Mouse (Mus musculus) embryonic facial prominence, embryonic 12.5 days (tissue): ENCODE measurements at regions not wholly inside any gene's neighbourhood (a gene's known extent, or its start where the extent isn't known, plus 50 kb on each side); places are given as distances from the start of the nearest gene placed in this dataset.

ENCODE experiments used
- ATAC-seq: fragments of 200-750 bp; cut with Nextera tagmentation; 2 replicates; pipeline ENCODE4 v1.8.0; 2017; ENCODE audit not compliant: insufficient number of reproducible peaks, insufficient read depth, low FRiP score, low TSS enrichment
- H3K27ac ChIP-seq: fragments of 300-500 bp; sonication (generic); 2 replicates; pipeline ENCODE4 v1.5.1; 2016; ENCODE audit warnings: mild to moderate bottlenecking
- H3K27me3 ChIP-seq: fragments of 300-500 bp; sonication (generic); 2 replicates; pipeline ENCODE4 v1.6.1; 2016; ENCODE audit warnings: mild to moderate bottlenecking, moderate library complexity
- H3K36me3 ChIP-seq: fragments of 300-500 bp; sonication (generic); 2 replicates; pipeline ENCODE4 v1.6.1; 2016; ENCODE audit warnings: mild to moderate bottlenecking
- H3K4me1 ChIP-seq: fragments of 300-500 bp; sonication (generic); 2 replicates; pipeline ENCODE4 v1.6.1; 2016
- H3K4me2 ChIP-seq: fragments of 300-500 bp; sonication (generic); replicated peaks from 2 replicates; pipeline ENCODE4 v1.6.1; 2016; ENCODE audit warnings: mild to moderate bottlenecking, moderate library complexity
- H3K4me3 ChIP-seq: fragments of 300-500 bp; sonication (generic); 2 replicates; pipeline ENCODE4 v1.5.1; 2016; ENCODE audit warnings: mild to moderate bottlenecking
- H3K9ac ChIP-seq: fragments of 300-500 bp; sonication (generic); 2 replicates; pipeline ENCODE4 v1.6.1; 2016; ENCODE audit warnings: mild to moderate bottlenecking, moderate library complexity
- H3K9me3 ChIP-seq: fragments of 300-500 bp; sonication (generic); 2 replicates; pipeline ENCODE4 v1.6.1; 2016; ENCODE audit warnings: mild to moderate bottlenecking, moderate library complexity
- WGBS: fragments of 180-500 bp; shearing (Covaris S2); methylation state at CpG from one replicate; pipeline ENCODE4 v1.1.7; 2016; 5-methylcytosine and 5-hydroxymethylcytosine counted together

- ATAC-seq = no peak
These were observed 205.5 kb upstream of the Hs6st1 start for GRCm38 (mm10) chr1:35862661-35863060.

GRCm38 (mm10) chr1:35864246-35864645 lies 204.0 kb upstream of the Hs6st1 start:
- Histone ChIP-seq H3K9me3 (no peaks in the 10 kb centered on the region), H3K4me1 (no peaks in the 10 kb centered on the region), H3K9ac (no peak overlapping the region), H3K4me3 (no peak overlapping the region), H3K27me3 (no peaks in the 10 kb centered on the region), H3K27ac (no peak overlapping the region), H3K4me2 (no peak overlapping the region), H3K36me3 (no peaks in the 10 kb centered on the region)
- ATAC-seq = no peak
- 84% methylated on average over 9 of the region's 9 CpGs for WGBS

More at GRCm38 (mm10) chr1:35862661-35863060, 205.5 kb upstream of the Hs6st1 start:
- H3K27ac ChIP-seq = no peak overlapping the region
- no peaks in the 10 kb centered on the region for H3K27me3 ChIP-seq
- no peak overlapping the region for H3K4me2 ChIP-seq
- H3K36me3 ChIP-seq = no peaks in the 10 kb centered on the region
- H3K4me1 ChIP-seq = no peaks in the 10 kb centered on the region
- no peak overlapping the region for H3K9ac ChIP-seq
- H3K9me3 ChIP-seq = no peaks in the 10 kb centered on the region
- 87% methylated on average over 2 of the region's 2 CpGs for WGBS
- no peak overlapping the region for H3K4me3 ChIP-seq

- H3K4me1 ChIP-seq = no peaks in the 10 kb centered on the region; the same call in 1 of the 2 replicates
- WGBS = 85% methylated on average over 6 of the region's 6 CpGs
- H3K4me3 ChIP-seq = no peak overlapping the region
- ATAC-seq = no peak
- H3K4me2 ChIP-seq = no peak overlapping the region
- H3K27ac ChIP-seq = no peak overlapping the region
- no peaks in the 10 kb centered on the region for H3K27me3 ChIP-seq
- no peak overlapping the region for H3K9ac ChIP-seq
- no peaks in the 10 kb centered on the region for H3K9me3 ChIP-seq
- H3K36me3 ChIP-seq = no peaks in the 10 kb centered on the region
These were observed 202.9 kb upstream of the Hs6st1 start for GRCm38 (mm10) chr1:35865263-35865662.

GRCm38 (mm10) chr1:35866643-35867042 lies 201.6 kb upstream of the Hs6st1 start:
- no peaks in the 10 kb centered on the region; the same call in 1 of the 2 replicates for H3K4me1 ChIP-seq
- H3K36me3 ChIP-seq = no peaks in the 10 kb centered on the region
- no peak for ATAC-seq
- H3K27ac ChIP-seq = no peak overlapping the region
- no peak overlapping the region for H3K4me2 ChIP-seq
- no peaks in the 10 kb centered on the region for H3K27me3 ChIP-seq
- no peak overlapping the region for H3K9ac ChIP-seq
- no peaks in the 10 kb centered on the region for H3K9me3 ChIP-seq
- no peak overlapping the region for H3K4me3 ChIP-seq
- WGBS = 86% methylated on average over 12 of the region's 12 CpGs

GRCm38 (mm10) chr1:35869381-35870143 lies 198.6 kb upstream of the Hs6st1 start:
- no peak overlapping the region for H3K27ac ChIP-seq

GRCm38 (mm10) chr1:35870144-35870827 lies 197.9 kb upstream of the Hs6st1 start:
- Histone ChIP-seq H3K4me2 (no peak overlapping the region), H3K4me1 (peaks cover 5% of the 10 kb centered on the region; the same call in 1 of the 2 replicates), H3K27me3 (no peaks in the 10 kb centered on the region), H3K9me3 (no peaks in the 10 kb centered on the region), H3K36me3 (no peaks in the 10 kb centered on the region), H3K27ac (no peak overlapping the region), H3K4me3 (no peak overlapping the region), H3K9ac (no peak overlapping the region)
- WGBS = 74% methylated on average over 9 of the region's 9 CpGs
- no peak for ATAC-seq

More at GRCm38 (mm10) chr1:35869381-35870143, 198.6 kb upstream of the Hs6st1 start:
- H3K36me3 ChIP-seq = no peaks in the 10 kb centered on the region
- no peaks in the 10 kb centered on the region for H3K9me3 ChIP-seq
- H3K27me3 ChIP-seq = no peaks in the 10 kb centered on the region
- H3K4me3 ChIP-seq = no peak overlapping the region
- H3K4me1 ChIP-seq = no peaks in the 10 kb centered on the region; the same call in 1 of the 2 replicates
- no peak overlapping the region for H3K9ac ChIP-seq
- ATAC-seq = peak; percentile 88
- H3K4me2 ChIP-seq = peak overlapping the region; percentile 27
- 40% methylated on average over 17 of the region's 17 CpGs for WGBS

- Histone ChIP-seq H3K9me3 (no peaks in the 10 kb centered on the region), H3K4me2 (no peak overlapping the region), H3K4me3 (no peak overlapping the region), H3K27ac (no peak overlapping the region), H3K9ac (no peak overlapping the region), H3K36me3 (no peaks in the 10 kb centered on the region), H3K4me1 (peaks cover 9% of the 10 kb centered on the region; the same call in 1 of the 2 replicates), H3K27me3 (no peaks in the 10 kb centered on the region)
- no peak for ATAC-seq
- 87% methylated on average over 2 of the region's 2 CpGs for WGBS
These were observed 195.2 kb upstream of the Hs6st1 start for GRCm38 (mm10) chr1:35873038-35873437.

GRCm38 (mm10) chr1:35875210-35875811 lies 192.9 kb upstream of the Hs6st1 start:
- 63% methylated on average over 11 of the region's 11 CpGs for WGBS

GRCm38 (mm10) chr1:35878426-35878825 lies 189.8 kb upstream of the Hs6st1 start:
- no peak overlapping the region for H3K4me3 ChIP-seq
- no peaks in the 10 kb centered on the region for H3K9me3 ChIP-seq
- H3K27me3 ChIP-seq = no peaks in the 10 kb centered on the region
- no peaks in the 10 kb centered on the region for H3K36me3 ChIP-seq
- no peak overlapping the region for H3K9ac ChIP-seq
- peaks cover 9% of the 10 kb centered on the region; the same call in 1 of the 2 replicates for H3K4me1 ChIP-seq
- ATAC-seq = no peak
- no peak overlapping the region for H3K4me2 ChIP-seq
- WGBS = 86% methylated on average over 4 of the region's 4 CpGs
- H3K27ac ChIP-seq = no peak overlapping the region

More at GRCm38 (mm10) chr1:35875210-35875811, 192.9 kb upstream of the Hs6st1 start:
- no peaks in the 10 kb centered on the region for H3K27me3 ChIP-seq
- no peaks in the 10 kb centered on the region for H3K36me3 ChIP-seq
- H3K27ac ChIP-seq = 0 out of 2 replicates have a peak overlapping the region, but pooled peaks have one; percentile 20
- peaks cover 9% of the 10 kb centered on the region; the same call in 1 of the 2 replicates for H3K4me1 ChIP-seq
- H3K4me3 ChIP-seq = no peak overlapping the region
- ATAC-seq = no peak
- no peaks in the 10 kb centered on the region for H3K9me3 ChIP-seq
- H3K9ac ChIP-seq = no peak overlapping the region
- H3K4me2 ChIP-seq = no peak overlapping the region

- Histone ChIP-seq H3K4me1 (peaks cover 9% of the 10 kb centered on the region; the same call in 1 of the 2 replicates), H3K9ac (no peak overlapping the region), H3K27me3 (no peaks in the 10 kb centered on the region), H3K36me3 (no peaks in the 10 kb centered on the region), H3K27ac (no peak overlapping the region), H3K4me3 (no peak overlapping the region), H3K4me2 (no peak overlapping the region), H3K9me3 (no peaks in the 10 kb centered on the region)
- WGBS = 84% methylated on average over 11 of the region's 11 CpGs
- no peak; the same call in 1 of the 2 replicates for ATAC-seq
These were observed 188.7 kb upstream of the Hs6st1 start for GRCm38 (mm10) chr1:35879388-35880093.

GRCm38 (mm10) chr1:35880562-35881265 lies 187.5 kb upstream of the Hs6st1 start:
- Histone ChIP-seq H3K4me2 (no peak overlapping the region), H3K36me3 (no peaks in the 10 kb centered on the region), H3K4me1 (no peaks in the 10 kb centered on the region), H3K9me3 (no peaks in the 10 kb centered on the region), H3K27ac (no peak overlapping the region), H3K4me3 (no peak overlapping the region), H3K27me3 (no peaks in the 10 kb centered on the region), H3K9ac (no peak overlapping the region)
- no peak for ATAC-seq
- 81% methylated on average over 6 of the region's 6 CpGs for WGBS
